Mouse (Mus musculus) testis, adult 10 weeks (tissue): ENCODE measurements around the gene Defb48. TPM values are rescaled to one million over a fixed set of nuclear protein-coding genes. Genes with fewer than 3 reads are reported as not detected.

Source experiments
- polyA plus RNA-seq: library from polyadenylated mRNA; stranded (reverse); fragments of 350-450 nt; fragmentation: Illumina TruSeq; extraction: RNeasy Lipid Tissue Mini Kit (QIAGEN cat#74804); gene quantifications from one replicate; pipeline ENCODE4 v1.2.3, GENCODE M21; 2014; ENCODE audit warnings: low read depth, low replicate concordance

The Defb48 gene
- polyA plus RNA-seq: not detected

GRCm38 (mm10) chr14:62984410-62984809 is at the start of gene Defb48:
TSS of gene Defb48 (minus strand) at chr14:62984510.

GRCm38 (mm10) chr14:63011471-63011870 is 27.2 kb upstream of the Defb48 start, which contains the start of gene Defb43:
TSS of gene Defb43 (plus strand) at chr14:63011771.

GRCm38 (mm10) chr14:62997777-62998176 is 13.5 kb upstream of the Defb48 start, which contains the start of gene Defb47:
TSS of gene Defb47 (plus strand) at chr14:62998077.

Other genes starting within 250 kb of the Defb48 start
- gene Ints6, start 223.3 kb downstream of the Defb48 start, polyA plus RNA-seq: 432 TPM
- gene Wdfy2, start 146.8 kb downstream of the Defb48 start, polyA plus RNA-seq: 8.0 TPM
- not detected for gene Defb47, start 13.6 kb upstream of the Defb48 start, polyA plus RNA-seq
- not detected for gene Defb43, start 27.3 kb upstream of the Defb48 start, polyA plus RNA-seq
- not detected for gene Defb42, start 62.5 kb upstream of the Defb48 start, polyA plus RNA-seq
- gene Defb30, start 65.5 kb upstream of the Defb48 start, polyA plus RNA-seq: 15.0 TPM